Mouse (Mus musculus) forelimb bud, embryonic 11.5 days (tissue): ENCODE results near the gene Fam171a1.

ENCODE experiments used
- DNase-seq: peaks from one replicate; pipeline ENCODE4 v3.0.0-alpha.2; 2012; ENCODE audit warnings: low read depth, low spot score

Gene Fam171a1

DNA sequence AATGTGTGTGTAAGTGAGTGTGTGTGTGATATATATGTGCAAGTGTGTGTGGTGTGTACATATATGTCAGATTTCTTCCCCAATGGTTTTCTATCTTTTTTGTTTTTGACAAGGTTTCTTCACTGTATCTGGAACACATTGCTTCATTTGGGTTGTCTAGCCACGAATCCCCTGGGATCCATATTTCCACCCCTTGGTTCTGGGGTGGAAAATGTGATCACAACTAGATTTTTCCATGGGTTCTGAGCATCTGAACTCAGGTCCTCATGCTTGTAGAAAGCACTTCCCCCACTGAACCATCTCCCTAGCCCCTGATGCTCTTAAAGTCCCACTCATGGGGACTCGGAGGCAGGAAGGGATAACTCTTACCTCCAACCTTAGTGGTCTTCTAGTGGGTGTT lies 159.3 kb downstream of the Fam171a1 start:
- no peak for DNase-seq

DNA sequence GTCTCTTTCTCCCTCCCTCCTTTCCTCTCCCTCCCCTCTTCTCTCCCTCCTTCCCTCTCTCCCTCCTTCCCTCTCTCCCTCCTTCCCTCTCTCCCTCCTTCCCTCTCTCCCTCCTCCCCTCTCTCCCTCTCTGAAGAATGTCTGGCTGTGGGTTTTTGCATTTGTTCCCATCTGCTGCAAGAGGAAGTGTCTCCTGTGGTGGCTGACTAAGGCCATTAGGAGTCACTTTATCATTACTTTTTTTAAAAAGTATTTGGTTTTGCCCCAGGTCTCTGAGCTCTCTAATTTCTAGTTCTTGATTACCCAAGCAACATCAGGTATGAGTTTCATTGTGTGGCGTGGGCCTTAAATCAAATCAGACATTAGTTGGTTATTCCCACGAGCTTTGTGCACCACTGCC lies 162.1 kb downstream of the Fam171a1 start:
- no peak for DNase-seq
